Mouse (Mus musculus) heart, postnatal 4 days (tissue): ENCODE measurements around the gene Washc4. TPM values are rescaled to one million over a fixed set of nuclear protein-coding genes. Genes with fewer than 3 reads are reported as not detected.

Experiments
- DNase-seq: peaks from one replicate; pipeline ENCODE4 v3.0.0; 2021
- total RNA-seq, 2 experiments: library from RNA; stranded (reverse); gene quantifications; 2 replicates each; pipeline ENCODE4 v1.2.3; 2021

Gene Washc4
- total RNA-seq, 2 experiments from 2014 or later = 14.1 to 14.9 TPM

GRCm38 (mm10) chr10:83639881-83640386, 96.4 kb downstream of the Washc4 start:
- no peak for DNase-seq

- no peak for DNase-seq
Observed at GRCm38 (mm10) chr10:83641641-83642040, 98.1 kb downstream of the Washc4 start.

- no peak for DNase-seq
Observed at GRCm38 (mm10) chr10:83644167-83644566, 100.6 kb downstream of the Washc4 start.

GRCm38 (mm10) chr10:83644865-83645715, 101.5 kb downstream of the Washc4 start:
- peak; percentile 31 for DNase-seq

- DNase-seq = no peak
Observed at GRCm38 (mm10) chr10:83645716-83645990, 102.1 kb downstream of the Washc4 start.

Other genes starting within 250 kb of the Washc4 start
- gene Slc41a2, start 205.9 kb upstream of the Washc4 start, total RNA-seq = 1 to 10 TPM; 1.7 to 2.3 TPM
- 1 to 10 TPM; 1.1 TPM for gene D10Wsu102e, start 183.5 kb upstream of the Washc4 start, total RNA-seq
- 10 to 100 TPM; 31.3 to 36.3 TPM for gene Aldh1l2, start 9.6 kb upstream of the Washc4 start, total RNA-seq
- 10 to 100 TPM; 31.6 to 35.5 TPM for gene Appl2, start 105.0 kb downstream of the Washc4 start, total RNA-seq
- gene 1500009L16Rik, start 179.1 kb downstream of the Washc4 start, total RNA-seq = 10 to 100 TPM; 18.4 to 19.2 TPM